In the genomic region with DNA sequence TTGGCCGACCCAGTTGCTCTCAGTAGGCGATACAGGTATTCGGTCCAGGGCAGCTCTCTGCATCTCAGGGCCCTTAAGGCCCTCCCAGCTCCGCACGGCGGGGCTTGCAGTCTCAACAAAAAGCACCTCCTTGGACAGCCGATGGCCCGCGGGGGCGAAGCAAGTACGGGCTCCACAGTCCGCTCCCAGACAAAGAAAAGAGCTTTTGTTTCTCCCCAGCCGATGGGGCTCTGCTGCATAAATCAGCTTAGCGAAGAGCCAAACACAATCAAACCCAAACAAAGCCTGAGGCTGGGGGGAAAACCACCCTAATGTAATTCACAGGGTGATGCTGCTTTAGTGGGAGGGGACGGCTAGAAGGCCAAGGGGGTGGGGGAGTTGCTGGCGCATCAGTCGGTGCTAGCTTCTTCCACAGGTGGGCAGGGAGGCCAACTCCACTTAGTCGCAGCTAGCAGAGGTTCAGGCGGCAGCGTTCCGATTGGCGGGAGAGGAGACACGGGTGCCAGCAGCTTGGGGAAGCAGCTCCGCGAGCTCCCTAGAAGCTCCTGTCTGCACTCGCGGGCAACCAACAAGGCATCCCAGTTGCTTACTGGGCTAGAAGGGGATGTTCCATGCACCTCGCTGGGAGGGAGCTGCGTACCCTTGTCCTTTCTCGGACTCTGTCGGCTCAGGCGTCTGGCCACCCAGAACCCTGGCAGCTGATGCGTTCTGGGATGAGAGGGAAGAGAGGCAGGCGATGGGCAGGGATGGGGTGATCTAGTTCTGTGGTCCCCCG, we compare ENCODE assay signal across 9 mouse cellular contexts. TPM values are rescaled to one million over a fixed set of nuclear protein-coding genes. Genes with fewer than 3 reads are reported as not detected.
DNase-seq lines count a peak whose midpoint lies in the region; ATAC-seq lines count a peak whose summit lies in the region.
"Had no signal": no experiment of that assay in that cellular context is flagged by ENCODE, and none has a peak within 500 bp of the region (broad histone marks: within the 10 kb centered on the region; RNA-seq: fewer than 3 reads in every experiment).

No protein-coding gene starts in this region.

- H3K4me3 ChIP-seq in embryonic facial prominence, embryonic 15.5 days (replicated peaks) = peak overlapping the region; percentile 67
- H3K4me3 ChIP-seq in heart, embryonic 14.5 days (ENCODE audit: control insufficient read depth in 1 of 2, insufficient read depth in 1 of 2, low read depth in 1 of 2, low read length in 2 of 2) = peak overlapping the region; percentile 61 to 70
- H3K4me3 ChIP-seq in kidney, embryonic 16.5 days (ENCODE audit: low read length) = peak overlapping the region; percentile 66

- H3K27ac ChIP-seq in embryonic facial prominence, embryonic 15.5 days (replicated peaks) = peak overlapping the region; percentile 93
- H3K27ac ChIP-seq in heart, embryonic 14.5 days (replicated peaks in 1 of 2; ENCODE audit: control insufficient read depth in 1 of 2, insufficient read depth in 1 of 2, low read depth in 2 of 2, low read length in 2 of 2) = peak overlapping the region; percentile 76 to 86
- H3K27ac ChIP-seq in kidney, embryonic 16.5 days (ENCODE audit: low read length) = peak overlapping the region; percentile 83

- no peaks in the 10 kb centered on the region for H3K9me3 ChIP-seq in embryonic facial prominence, embryonic 15.5 days (replicated peaks)
- no peaks in the 10 kb centered on the region for H3K9me3 ChIP-seq in heart, embryonic 14.5 days (ENCODE audit: control insufficient read depth, low read length)
- H3K9me3 ChIP-seq in kidney, embryonic 16.5 days (ENCODE audit: low read length) = no peaks in the 10 kb centered on the region

- WGBS in embryonic facial prominence, embryonic 15.5 days = 0% methylated on average over 35 of the region's 35 CpGs
- under 1% methylated on average over 35 of the region's 35 CpGs for WGBS in heart, embryonic 14.5 days
- under 1% methylated on average over 35 of the region's 35 CpGs for WGBS in kidney, embryonic 16.5 days

- no peaks in the 10 kb centered on the region for H3K36me3 ChIP-seq in embryonic facial prominence, embryonic 15.5 days
- no peaks in the 10 kb centered on the region for H3K36me3 ChIP-seq in heart, embryonic 14.5 days (ENCODE audit: control insufficient read depth, insufficient read depth, low read length)
- no peaks in the 10 kb centered on the region for H3K36me3 ChIP-seq in kidney, embryonic 16.5 days (ENCODE audit: insufficient read depth, low read length)

- DNase-seq in spleen, adult 18-20 months = peak; percentile 5 to 18
- no peak for DNase-seq in spleen, postnatal 14 days (ENCODE audit: low spot score in 2 of 2)
- DNase-seq in liver = peak; percentile 36
- DNase-seq in neural tube, embryonic 10.5 days (ENCODE audit: extremely low spot score, low spot score) = peak; percentile 83
- peak; percentile 60 for DNase-seq in testis, postnatal 14 days (ENCODE audit: low spot score)

- H3K9ac ChIP-seq in embryonic facial prominence, embryonic 15.5 days = peak overlapping the region; percentile 66
- H3K9ac ChIP-seq in heart, embryonic 14.5 days (ENCODE audit: low read length) = peak overlapping the region; percentile 75
- peak overlapping the region; percentile 79 for H3K9ac ChIP-seq in kidney, embryonic 16.5 days (replicated peaks; ENCODE audit: low read length)

- H3K27me3 ChIP-seq in embryonic facial prominence, embryonic 15.5 days = no peaks in the 10 kb centered on the region
- H3K27me3 ChIP-seq in heart, embryonic 14.5 days (ENCODE audit: control insufficient read depth, insufficient read depth, low read length) = no peaks in the 10 kb centered on the region
- H3K27me3 ChIP-seq in kidney, embryonic 16.5 days (ENCODE audit: insufficient read depth, low read length) = no peaks in the 10 kb centered on the region
- H3K27me3 ChIP-seq: CH12.LX had no signal

- 0 out of 2 replicates have a peak, but pooled peaks cover 8% of the 10 kb centered on the region for H3K4me1 ChIP-seq in embryonic facial prominence, embryonic 15.5 days
- no peaks in the 10 kb centered on the region; a peak in 2 of 4 replicates for H3K4me1 ChIP-seq in heart, embryonic 14.5 days (ENCODE audit: control insufficient read depth in 2 of 2, insufficient read depth in 2 of 2, low read length in 2 of 2)
- H3K4me1 ChIP-seq in kidney, embryonic 16.5 days (ENCODE audit: insufficient read depth, low read length) = peaks cover 21% of the 10 kb centered on the region

- peak overlapping the region; percentile 93 for H3K4me2 ChIP-seq in embryonic facial prominence, embryonic 15.5 days (replicated peaks)
- peak overlapping the region; percentile 81 for H3K4me2 ChIP-seq in heart, embryonic 14.5 days (ENCODE audit: low read length)
- H3K4me2 ChIP-seq in kidney, embryonic 16.5 days (replicated peaks; ENCODE audit: low read depth, low read length) = peak overlapping the region; percentile 84

- peak; percentile 78 for ATAC-seq in embryonic facial prominence, embryonic 15.5 days (ENCODE audit: insufficient number of reproducible peaks, low FRiP score, low TSS enrichment, low read depth)
- peak; percentile 56 for ATAC-seq in heart, embryonic 14.5 days (ENCODE audit: insufficient number of reproducible peaks, insufficient read depth, low FRiP score, low read depth)
- ATAC-seq in kidney, embryonic 16.5 days (ENCODE audit: low FRiP score, low TSS enrichment) = peak; percentile 84

RNA-seq across cellular contexts. Expression of gene Itgb8, which starts 0.5 kb away (rescaled TPM):
- 3.6 and 3.7 TPM in 2 replicates for polyA plus RNA-seq in embryonic facial prominence, embryonic 15.5 days (2015; fragmentation: Nextera tagmentation; extraction: Ambion mirVana)
- polyA plus RNA-seq in heart, embryonic 14.5 days (2014; fragmentation: Nextera tagmentation; extraction: Ambion mirVana) = 4.4 and 4.5 TPM in 2 replicates
- 3.4 and 4.5 TPM in 2 replicates for polyA plus RNA-seq in kidney, embryonic 16.5 days (2015; fragmentation: Nextera tagmentation; extraction: Ambion mirVana)

Comparison
In these comparisons a context has a peak if more than half of its experiments do, and no peak if none do; other contexts are left out.
1. DNase-seq: peak in spleen, adult 18-20 months (2 of 2), liver (single experiment), neural tube, embryonic 10.5 days (single experiment) and testis, postnatal 14 days (single experiment); none in spleen, postnatal 14 days (0 of 2).
2. Peak in every context shown above with its lines, with median percentiles within 50 percentile points of each other: ATAC-seq, H3K27ac ChIP-seq, H3K4me2 ChIP-seq, H3K4me3 ChIP-seq and H3K9ac ChIP-seq.